Mouse (Mus musculus) bone marrow macrophage, adult 2 months (primary cell): Measurements from ENCODE around the gene Lrrc7.

Experiments
- CTCF ChIP-seq: IDR thresholded peaks from 2 replicates; pipeline ENCODE4 v1.5.1; 2012; ENCODE audit warnings: low read depth, mild to moderate bottlenecking, low read length, moderate library complexity
- POLR2A ChIP-seq: IDR thresholded peaks from 2 replicates; pipeline ENCODE4 v1.6.1; 2012; ENCODE audit warnings: mild to moderate bottlenecking, low read depth, low read length, borderline replicate concordance

DNA sequence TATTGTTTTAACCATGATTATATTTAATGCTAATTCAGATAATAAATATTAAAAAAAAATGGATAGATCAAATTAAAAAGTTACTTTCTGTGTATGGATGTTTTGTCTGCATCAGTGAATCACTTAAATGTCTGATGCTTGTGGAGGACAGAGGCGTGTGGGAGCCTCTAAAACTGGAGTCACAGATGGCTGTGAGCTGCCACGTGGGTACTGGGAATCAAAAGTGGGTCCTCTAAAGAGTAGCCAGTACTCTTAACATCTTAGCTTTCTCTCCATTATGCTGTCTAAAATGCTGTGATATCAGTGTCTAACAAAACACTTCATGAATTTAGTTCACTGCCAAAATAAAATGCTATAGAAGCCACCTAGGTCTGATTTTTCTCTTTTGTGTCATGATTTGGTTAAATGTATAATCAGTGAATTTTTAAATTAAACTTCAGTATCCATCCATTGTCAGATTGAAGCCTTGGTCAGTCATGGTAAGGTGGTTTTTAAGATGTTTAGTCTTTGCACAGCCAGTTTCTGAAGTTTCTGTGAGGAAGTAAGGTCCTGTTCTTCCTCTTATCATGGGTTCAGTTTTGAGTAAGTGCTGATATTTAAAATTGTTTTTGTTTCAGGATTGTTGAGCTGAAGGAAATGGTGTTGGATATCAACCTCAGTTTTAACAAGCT, 501.3 kb downstream of the Lrrc7 start:
- TF ChIP-seq CTCF (no peak), POLR2A (no peak)
